Mouse (Mus musculus) kidney, adult 18-20 months (tissue): ENCODE data around the gene Fbxl3.
A peak's percentile ranks its signal among the peaks of the same experiment; 100 is the strongest.

ENCODE experiments used
- DNase-seq: peaks from one replicate; pipeline ENCODE4 v3.0.0; 2021

The Fbxl3 gene

DNA sequence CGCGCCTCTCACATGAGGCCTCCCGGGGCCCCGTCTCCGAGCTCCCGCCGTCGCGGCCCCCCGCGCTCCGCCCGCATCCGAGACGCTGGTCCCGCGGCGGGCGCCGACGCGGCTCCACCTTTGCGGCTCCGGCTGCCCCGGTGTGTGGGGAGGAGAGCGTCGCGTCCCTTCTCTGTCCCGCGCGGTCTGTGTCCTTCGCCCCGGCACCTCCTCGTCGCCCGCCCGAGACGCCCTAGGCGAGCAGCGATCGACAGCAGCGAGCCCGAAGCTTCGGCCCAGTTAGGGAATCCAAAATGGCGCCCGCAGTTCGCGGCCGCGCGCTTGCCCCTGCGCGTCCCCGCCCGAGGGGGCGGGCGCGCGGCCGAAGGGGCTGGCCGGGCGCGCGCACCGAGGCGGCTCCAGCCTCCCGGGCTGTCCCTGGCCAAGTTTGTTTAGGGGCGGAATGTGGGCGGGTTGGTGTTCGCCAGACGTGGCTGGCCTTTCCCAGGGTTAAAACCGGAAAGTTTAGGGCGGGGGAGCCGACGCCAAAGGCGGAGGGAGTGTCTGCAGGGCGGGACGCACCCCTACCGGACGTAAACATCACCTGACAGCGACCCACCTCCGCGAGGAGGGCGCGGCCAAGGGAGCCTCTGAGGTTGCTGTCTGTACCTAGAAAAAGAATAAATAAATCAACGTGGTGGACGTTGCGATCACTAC, at the start of gene Fbxl3:
TSS of gene Fbxl3 (minus strand) at position 329 of the 696 bp plus-strand sequence.
- DNase-seq, result peak; percentile 95

DNA sequence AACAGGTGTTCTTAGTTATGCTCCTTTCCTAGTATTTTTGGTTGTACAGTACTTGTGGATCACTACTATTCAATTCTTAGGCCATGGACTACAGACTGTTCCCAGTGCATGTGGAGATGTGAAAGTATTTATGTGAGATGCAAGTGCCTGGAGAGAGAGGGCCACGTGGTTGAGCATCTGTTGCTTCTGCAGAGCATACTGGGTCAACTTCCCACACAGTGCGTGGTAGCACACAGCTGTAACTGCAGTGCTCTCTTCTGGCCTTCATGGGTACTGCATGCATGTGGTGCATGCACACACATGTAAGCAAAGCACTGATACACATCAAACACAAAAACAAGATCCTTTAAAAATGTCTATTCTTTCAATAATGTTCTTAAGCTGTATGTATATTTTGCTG, 32.6 kb upstream of the Fbxl3 start:
- DNase-seq, result peak; percentile 62

DNA sequence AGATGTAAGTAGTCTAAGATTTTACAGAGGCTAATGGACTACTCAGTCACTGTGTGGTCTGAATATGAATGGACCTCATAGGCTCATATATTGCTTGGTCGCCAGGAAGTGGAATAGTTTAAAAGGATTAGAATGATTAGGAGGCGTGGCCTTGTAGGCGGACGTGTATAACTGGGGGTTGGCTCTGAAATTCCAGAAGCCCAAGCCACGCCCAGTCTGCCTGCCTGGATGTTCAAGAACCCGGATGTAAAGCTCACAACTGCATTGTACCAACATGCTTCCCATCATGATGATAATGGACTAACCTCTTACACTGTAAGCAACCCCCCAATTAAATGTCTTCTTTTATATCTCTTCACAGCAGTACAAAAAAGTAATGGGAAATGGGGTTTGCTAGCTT, 26.4 kb upstream of the Fbxl3 start:
- no peak for DNase-seq

DNA sequence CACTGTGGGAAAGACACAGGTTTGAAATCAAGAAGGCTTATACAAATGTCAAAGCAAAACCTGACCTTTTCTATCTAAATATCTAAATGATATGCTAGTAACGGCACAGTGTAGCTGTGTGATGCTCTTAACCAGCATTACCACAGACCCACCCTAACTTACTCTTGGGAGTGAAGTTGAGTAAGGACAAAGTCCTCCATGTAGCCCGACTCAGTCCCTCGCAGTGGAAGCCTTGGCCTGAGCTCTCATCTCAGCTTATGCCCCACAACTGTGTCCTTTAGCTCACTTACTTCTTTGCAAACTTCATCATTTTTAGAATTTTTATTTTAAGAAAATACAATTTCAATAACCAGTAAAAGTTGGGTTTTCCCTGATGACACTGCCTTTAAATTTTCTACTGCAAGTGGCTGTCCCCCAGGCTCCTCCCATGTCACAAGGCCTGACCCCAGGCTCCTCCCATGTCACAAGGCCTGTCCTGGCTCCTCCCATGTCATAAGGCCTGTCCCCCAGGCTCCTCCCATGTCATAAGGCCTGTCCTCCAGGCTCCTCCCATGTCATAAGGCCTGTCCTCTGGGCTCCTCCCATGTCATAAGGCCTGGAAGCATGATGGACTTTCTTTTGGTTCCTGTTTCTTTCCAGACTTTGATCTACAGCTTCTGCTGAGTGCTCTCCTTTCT, 15.8 kb upstream of the Fbxl3 start:
- DNase-seq, result no peak

DNA sequence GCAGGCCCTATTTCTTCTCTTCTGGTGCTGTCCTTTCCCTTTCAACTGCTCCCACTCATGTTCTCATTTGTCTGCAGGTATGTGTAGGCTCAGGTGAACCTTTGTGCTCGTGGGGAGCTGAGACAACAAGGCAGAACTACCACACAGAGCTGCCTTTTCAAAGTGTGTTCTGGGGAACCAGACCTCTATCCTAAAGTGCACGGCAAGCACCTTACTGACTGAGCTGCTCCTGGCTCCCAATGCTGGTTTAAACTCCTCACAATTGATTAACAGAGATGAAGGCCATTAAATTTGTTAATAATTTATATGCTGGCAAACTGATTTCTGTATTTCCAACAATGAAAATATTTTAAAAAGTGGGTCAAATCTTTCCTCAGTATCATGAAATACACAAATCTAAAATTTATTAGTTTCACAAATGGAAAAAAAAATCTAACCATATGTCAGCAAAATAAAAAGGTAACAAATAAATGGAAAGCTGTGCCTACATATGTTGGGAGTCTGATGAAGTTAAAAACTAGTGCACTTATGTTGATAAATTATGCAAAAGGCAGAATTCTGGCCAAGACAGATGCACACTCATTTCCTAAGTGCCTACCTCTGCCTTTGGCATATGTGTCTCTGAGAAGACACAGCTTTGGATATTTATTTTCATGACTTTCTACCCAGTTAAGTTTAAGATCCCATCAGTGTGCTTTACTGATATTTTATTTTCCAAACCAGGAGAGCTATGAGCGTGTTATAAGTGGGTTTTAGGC, 13.4 kb upstream of the Fbxl3 start:
- DNase-seq, result no peak

DNA sequence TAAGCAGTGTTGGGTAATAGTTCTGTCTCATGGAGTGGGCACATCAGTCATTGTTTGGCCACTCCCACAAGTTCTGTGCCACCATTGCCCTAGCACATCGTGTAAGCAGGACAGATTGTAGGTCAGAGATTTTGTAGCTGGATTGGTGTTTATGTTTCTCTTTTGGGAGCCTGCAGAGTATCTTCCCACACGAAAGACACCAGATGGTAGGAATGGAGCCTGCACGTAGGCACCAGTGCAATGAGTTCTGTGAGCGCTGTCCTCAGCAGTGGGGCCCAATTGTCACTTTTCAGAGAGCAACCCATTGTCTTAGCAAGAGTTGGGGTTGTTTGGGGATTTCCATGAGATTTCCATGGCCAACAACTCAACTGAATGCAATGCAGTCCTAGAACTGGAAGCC, 10.6 kb upstream of the Fbxl3 start:
- DNase-seq, result no peak

DNA sequence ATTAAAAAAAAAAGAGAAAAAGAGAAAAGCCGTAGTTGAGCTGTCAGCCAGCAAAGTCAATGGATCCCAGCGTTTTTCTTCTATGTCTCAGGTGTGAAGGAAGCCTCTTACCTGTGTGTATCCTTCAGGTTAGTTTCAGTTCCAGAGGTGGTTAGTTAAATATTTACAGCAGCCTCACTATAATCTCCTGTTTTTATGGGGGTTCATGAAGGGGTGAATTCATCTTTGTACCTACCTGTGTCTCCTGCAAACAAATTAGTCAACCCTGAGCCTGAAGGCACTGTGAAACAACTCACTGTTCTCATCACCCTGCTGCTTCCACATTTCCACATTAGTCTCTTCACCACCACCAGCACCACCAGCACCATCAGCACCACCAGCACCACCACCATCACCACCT, 6.9 kb upstream of the Fbxl3 start:
- no peak for DNase-seq

DNA sequence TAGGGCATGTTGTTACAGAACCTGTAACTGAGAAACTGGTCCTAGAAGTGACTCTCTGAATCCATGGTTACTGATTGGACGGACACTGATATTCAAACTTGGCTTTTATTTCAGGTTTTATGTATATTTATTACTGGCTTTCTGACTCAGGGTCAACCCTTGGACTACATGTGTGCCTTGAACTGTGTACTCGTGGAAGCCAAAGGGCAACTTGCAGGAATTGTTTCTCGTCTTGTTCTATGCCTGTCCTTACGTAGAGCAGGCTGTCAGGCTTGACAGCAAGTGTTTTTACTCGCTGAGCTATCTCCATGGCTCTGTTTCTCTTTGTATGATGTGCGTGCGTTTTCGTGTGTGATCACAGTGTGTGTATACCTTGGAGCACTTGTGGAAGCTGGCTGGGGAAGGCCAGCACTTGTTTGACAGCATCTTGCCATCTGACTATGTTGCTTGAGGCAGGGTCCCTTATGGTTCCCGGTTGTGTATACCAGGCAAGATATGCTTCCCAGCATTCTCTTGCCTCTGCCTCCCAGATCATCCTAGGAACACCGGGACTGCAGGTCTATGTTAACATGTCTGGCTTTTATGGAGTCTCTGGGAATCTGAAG, 3.5 kb upstream of the Fbxl3 start:
- DNase-seq, result no peak

DNA sequence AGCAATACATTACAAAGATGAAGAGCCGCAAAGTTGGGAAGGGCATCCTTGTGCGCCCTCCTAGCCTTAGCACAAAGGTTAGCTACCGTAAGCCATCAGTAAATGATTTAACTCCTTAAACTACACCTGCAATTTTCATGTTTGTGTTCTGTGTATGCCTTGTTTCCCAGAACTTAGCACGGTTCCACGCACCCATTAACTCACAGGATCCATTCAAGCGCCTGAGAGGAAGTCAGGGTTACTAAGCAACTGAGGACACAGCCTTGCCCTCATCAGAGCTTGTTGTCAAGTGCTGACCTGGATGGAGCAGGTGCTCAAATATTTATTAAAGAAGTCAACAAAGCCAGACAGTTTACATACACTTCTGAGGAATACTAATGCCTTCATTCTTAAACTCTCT, 2.9 kb upstream of the Fbxl3 start:
- DNase-seq, result peak; percentile 52

DNA sequence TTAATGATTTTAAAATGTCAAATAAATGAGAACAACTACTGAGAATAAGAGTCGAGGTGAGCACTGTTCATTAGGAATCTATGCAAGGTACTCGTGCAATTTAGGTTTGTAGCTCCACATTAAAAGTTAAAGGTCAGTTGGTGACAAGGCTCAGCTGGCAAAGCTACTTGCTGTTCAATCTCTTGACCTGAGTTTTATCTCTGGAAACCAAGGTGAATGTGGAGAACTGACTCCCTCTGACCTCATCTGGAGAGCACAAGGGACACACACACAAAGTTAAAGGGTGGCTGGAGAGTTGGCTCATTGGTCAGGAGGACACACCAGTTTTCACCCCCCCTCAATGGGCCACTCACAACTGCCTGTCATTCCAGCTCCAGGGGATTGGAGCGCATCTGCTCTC, 1.8 kb upstream of the Fbxl3 start:
- no peak for DNase-seq

DNA sequence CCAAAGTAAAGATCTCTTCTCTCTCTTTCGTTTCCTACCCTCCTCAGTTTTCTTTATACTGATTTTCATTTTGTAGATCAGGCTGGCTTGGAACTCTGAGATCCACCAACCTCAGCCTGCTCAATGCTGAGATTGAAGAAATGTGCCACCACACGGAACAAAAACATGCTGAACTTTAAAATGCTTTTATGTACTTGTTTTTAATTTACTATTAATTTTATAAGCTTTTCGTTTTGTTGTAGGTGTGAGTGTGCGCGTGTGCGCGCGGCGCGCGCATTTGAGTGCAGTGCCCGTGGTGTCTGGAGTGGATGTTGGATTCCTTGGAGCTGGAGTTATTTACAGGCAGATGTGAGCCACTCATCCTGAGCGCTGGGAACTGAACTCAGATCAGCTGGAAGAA, 930 bp upstream of the Fbxl3 start:
- no peak for DNase-seq

DNA sequence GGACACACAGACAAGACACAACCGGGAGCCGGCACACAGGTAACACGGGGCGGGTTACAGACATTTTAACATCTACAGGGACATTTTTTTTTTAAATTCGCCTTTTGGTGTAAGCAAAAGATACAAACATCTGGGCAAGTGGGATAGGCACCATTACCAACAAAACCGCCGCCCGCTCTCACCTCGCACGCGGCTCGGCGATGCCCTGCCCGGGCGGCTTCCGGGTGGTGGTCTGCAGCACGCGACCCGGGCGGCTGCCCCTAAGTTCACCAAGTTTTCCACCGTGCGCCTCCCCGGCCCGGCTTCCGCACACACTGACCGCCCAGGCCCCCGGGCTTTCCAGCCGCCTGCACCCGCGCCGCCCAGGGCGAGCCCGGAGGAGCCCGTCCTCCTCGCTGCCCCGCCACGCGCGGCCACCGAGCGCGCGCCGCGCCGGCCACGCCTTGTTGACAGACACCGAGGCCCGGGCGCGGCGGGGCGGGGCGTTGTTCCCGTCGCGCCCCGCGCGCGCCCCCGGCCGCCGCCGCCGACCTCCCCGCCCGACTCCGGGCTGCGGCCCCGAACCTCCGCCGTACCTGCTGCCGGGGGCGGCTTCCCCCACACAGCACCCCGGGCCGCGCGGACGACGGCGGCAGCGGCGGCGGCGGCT, 655 bp downstream of the Fbxl3 start:
- peak; percentile 87 for DNase-seq

DNA sequence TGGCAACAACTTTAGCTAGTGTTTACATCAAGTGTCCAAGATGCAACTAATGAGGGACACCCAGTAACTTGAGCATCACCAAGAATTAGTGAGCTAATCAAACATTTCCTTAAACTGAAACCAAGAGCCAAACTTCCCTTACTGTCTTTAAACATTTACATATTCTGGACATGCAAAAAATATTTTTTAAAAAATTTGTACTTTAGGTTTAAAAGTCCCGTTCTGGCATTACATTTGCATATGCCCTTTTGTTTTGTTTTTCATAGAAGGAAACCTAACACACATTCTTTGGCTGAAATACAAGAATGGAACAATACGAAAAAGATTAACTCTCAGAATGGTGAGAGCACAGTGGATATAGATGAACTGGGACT, 1.2 kb downstream of the Fbxl3 start:
- no peak for DNase-seq

DNA sequence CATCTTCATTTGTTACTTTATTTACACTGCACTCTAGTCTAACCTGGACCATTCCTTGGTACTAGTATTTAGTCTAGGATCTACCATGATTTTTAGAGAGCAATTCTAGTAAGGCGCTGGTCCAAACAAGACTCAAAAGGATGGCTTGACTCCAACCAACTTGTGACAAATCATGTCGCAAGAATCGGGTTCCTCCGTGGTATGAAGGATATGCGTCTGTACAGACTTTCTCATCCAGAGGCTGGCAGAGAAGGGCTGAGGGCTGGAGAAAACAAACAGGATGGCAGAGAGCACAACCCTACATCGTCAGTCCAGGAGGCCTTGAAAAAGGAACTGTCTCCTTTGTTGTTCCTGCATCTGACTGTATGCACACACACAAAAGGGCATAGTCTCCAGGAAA, 2.7 kb downstream of the Fbxl3 start:
- no peak for DNase-seq

DNA sequence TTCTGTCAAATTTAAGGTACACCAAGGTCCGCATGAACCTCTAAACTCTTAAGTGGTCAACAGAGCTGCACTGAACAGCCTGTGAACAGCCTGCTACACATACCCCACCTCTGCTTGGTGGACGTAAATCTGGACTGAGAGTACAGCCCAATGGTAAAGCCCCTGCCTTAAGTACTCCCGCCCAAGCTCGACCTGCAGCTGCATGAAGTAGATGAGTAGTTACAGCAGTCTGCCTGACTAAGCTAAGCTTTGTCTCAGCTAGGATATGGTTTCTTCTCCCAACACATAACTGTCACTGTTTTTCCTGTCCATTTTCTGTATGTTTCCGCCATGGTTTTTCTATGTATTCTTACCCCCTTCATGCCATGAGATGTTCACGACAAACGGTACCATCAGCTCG, 3.5 kb downstream of the Fbxl3 start:
- no peak for DNase-seq

DNA sequence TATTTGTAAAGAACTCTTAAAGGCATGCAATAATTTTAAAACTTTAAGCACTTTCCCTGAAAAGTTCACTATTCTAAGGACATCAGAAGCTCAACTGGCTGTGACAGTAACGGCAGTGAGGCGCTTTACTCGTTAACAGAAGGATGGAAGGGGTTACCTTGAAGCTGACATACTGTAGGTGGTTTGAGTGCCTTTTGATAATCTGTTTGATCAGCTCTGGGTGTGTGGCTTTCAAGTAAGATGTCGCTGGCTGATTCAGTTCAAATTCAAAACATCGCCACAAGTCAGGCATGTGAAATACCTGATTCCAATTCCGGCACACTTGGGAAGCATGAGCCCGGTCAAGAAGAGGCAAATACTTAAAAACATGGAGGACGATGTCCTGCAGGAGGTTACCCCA, 4.3 kb downstream of the Fbxl3 start:
- no peak for DNase-seq

DNA sequence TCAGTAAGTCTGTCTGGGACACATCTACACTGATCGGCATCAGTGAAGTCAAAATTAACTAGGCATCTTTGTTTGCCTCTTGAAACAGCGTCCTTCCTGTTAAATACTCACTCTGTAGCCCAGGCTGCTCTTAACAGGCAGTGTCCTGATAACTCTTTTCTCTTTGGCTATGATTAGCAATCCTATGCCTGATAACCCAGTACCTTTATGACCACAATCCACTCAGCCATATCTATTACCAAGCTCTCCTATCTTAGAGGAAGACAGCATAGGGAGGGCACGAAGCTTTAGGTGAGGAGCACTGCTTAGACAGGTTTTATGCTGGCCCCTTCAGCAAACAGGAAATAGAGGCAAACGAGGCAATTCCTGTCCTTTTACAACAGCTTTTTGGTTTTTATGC, 5.7 kb downstream of the Fbxl3 start:
- no peak for DNase-seq

DNA sequence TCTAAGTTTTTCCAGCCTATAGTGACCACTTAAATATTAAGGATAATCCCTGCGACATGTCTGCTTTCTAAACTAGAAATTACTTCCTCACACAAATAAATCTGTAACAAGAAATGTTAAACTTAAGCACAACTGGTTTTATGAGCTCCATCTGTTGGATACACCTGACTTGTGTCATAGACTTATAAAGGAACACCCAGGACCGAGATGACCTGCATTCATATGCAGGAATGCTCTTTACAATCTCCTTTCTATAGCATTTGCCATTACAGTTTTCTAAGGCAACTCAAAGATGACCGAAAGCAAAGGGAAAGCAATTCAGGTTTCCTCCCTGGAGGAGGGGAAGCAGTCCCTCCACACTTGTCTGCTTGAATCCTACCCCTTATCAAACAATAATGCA, 6.1 kb downstream of the Fbxl3 start:
- DNase-seq, result no peak

DNA sequence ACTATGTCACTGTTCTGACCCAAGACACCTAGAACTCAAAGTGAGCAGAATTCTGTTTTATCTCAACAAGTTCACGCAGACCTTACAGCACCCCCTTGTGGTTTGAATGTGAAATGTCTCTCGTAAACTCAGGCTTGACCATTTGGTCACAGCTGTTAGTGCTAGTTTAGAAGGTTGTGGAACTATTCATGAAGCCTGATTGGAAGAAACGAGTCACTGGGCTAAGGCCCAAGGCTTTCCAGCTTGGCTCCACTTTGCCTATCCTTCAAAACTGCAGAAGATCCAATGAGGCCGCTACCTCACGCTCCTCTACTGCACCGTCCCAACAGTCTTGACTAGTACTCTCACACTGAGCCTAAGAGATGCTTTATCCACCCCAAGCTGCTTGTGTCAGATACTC, 10.7 kb downstream of the Fbxl3 start:
- DNase-seq, result peak; percentile 47

DNA sequence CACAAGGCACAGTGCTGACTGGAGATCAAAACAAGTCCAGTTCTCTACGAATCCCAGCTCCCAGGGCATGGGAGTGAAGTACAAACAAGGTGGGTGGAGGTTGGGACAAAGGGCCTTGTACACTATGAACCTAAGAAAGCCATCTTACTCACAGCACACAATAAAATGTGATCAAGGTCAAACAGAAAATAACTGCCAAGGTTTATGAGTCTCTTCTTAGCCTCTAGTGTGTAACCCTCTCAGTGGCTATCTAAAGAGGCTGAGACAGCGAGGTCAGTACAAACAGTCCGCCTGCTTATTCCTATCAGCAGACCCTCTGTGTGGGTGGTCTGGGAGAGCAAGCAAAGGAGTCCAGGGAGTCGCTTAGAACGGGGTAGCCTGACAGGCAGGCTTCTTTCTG, 11.5 kb downstream of the Fbxl3 start:
- DNase-seq, result no peak

DNA sequence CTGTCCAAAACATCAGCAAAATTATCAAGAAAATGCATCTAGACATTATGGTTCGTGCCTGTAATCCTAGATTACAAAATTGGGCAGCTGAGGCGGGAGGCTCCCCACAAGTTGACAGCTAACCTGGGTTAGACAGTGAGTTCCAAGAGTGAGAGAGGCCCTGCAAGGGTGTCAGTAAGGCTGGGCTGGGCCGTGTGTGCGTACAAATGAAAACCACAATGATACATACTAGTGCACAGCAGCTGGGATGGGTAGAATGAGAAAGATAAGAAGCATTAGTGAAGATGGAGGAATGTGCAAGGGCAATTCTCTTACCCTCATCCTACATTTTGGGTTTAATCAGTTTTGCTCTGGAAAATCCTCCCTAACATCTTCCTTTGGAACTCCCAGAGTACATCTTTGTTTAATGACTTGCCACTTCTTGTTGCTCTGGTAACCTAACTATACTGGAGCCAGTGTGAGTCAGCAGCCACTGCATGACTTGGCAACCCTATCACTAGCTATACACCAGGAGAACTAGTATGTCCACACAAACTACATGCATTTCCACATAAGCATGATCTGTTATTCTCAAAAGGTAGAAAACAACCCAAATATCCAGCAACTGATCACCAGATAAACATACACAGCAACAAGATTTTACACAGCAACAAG, 12.6 kb downstream of the Fbxl3 start:
- DNase-seq, result no peak

DNA sequence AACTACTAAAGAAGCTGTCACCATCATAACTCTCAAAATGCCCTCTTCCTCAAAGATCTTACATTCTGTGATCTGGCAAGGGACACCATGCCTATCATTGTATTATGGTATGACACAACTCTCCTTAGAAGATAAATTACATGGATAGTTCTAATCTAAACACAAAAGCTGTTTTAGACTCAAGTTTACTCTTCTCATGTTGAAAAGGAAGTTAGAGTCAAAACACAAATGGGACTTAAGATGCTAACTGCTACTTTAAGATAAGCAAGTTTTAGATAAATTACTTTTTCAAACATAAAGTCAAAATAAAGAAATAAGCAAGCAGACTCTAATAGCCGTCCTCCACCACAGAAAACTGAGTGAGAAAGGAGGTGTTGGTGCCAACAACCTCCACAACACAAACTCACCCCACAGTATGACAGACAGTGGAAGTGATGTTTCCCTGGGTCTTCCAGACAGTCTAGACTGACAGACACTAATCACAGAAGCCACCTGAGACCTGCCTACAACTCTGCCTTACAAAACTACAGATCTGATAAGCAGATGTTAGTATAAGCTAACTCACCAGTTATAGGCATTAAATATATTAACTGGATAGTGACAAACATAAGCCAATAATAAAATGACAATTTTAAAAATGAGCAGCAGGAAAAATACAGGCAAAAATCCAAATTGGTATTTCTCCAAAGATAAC, 13.4 kb downstream of the Fbxl3 start:
- DNase-seq, result no peak
